Mouse (Mus musculus) small intestine, adult 2 months (tissue): ENCODE measurements at regions not wholly inside any gene's neighbourhood (a gene's known extent, or its start where the extent isn't known, plus 50 kb on each side); places are given as distances from the start of the nearest gene placed in this dataset.

Experiments
- CTCF ChIP-seq: fragments of 200-500 bp; IDR thresholded peaks from 2 replicates; pipeline ENCODE4 v1.5.1; 2012; ENCODE audit warnings: low read depth, mild to moderate bottlenecking, control low read depth, inconsistent platforms, low read length, moderate library complexity, mixed read lengths; ENCODE audit not compliant: insufficient replicate concordance, insufficient read length; ENCODE audit errors: extremely low read depth
- POLR2A ChIP-seq: fragments of 200-500 bp; IDR thresholded peaks from 2 replicates; pipeline ENCODE4 v1.6.1; 2012; ENCODE audit warnings: low read depth, mild to moderate bottlenecking, control low read depth, inconsistent platforms, low read length, moderate library complexity

- TF ChIP-seq CTCF = no peak
- TF ChIP-seq POLR2A = no peak
Measured at GRCm38 (mm10) chr8:87067106-87067505, 182.0 kb upstream of the N4bp1 start.
